Mouse (Mus musculus) hindbrain, postnatal 0 days (tissue): Measurements from ENCODE around the gene Glipr1. TPM values are rescaled to one million over a fixed set of nuclear protein-coding genes. Genes with fewer than 3 reads are reported as not detected.
"Not testable (repeated sequence)": the region's sequence is repeated elsewhere in the genome, so short reads cannot be mapped to it uniquely, and the experiment has no call there.

Experiments
- ATAC-seq: fragments of 200-750 bp; cut with Nextera tagmentation; 2 replicates; pipeline ENCODE4 v1.8.0; 2017; ENCODE audit warnings: mild to moderate bottlenecking, moderate TSS enrichment, moderate library complexity
- DNase-seq: peaks from one replicate; pipeline ENCODE4 v3.0.0-alpha.2; 2015; ENCODE audit warnings: low spot score
- H3K27ac ChIP-seq: fragments of 300-500 bp; sonication (generic); 2 replicates; pipeline ENCODE4 v1.5.1; 2014; ENCODE audit warnings: mild to moderate bottlenecking
- H3K27me3 ChIP-seq: fragments of 300-500 bp; sonication (generic); 2 replicates; pipeline ENCODE4 v1.6.1; 2014; ENCODE audit warnings: low read length, mixed read lengths; ENCODE audit not compliant: insufficient read depth
- H3K36me3 ChIP-seq: fragments of 300-500 bp; sonication (generic); 2 replicates; pipeline ENCODE4 v1.6.1; 2014; ENCODE audit warnings: low read length, mixed read lengths; ENCODE audit not compliant: insufficient read depth
- H3K4me1 ChIP-seq: fragments of 300-500 bp; sonication (generic); 2 replicates; pipeline ENCODE4 v1.6.1; 2014; ENCODE audit warnings: antibody characterized with exemption, low read length, mixed read lengths; ENCODE audit not compliant: insufficient read depth
- H3K4me2 ChIP-seq: fragments of 300-500 bp; sonication (generic); 2 replicates; pipeline ENCODE4 v1.6.1; 2014; ENCODE audit warnings: low read depth, mild to moderate bottlenecking, low read length, moderate library complexity, mixed read lengths
- H3K4me3 ChIP-seq: fragments of 300-500 bp; sonication (generic); 2 replicates; pipeline ENCODE4 v1.5.1; 2014; ENCODE audit warnings: low read length
- H3K9ac ChIP-seq: fragments of 300-500 bp; sonication (generic); replicated peaks from 2 replicates; pipeline ENCODE4 v1.6.1; 2014; ENCODE audit warnings: mild to moderate bottlenecking, low read length, moderate library complexity, mixed read lengths
- H3K9me3 ChIP-seq: fragments of 300-500 bp; sonication (generic); 2 replicates; pipeline ENCODE4 v1.6.1; 2016; ENCODE audit warnings: low read length, mixed read lengths
- CTCF ChIP-seq: IDR thresholded peaks from 2 replicates; pipeline ENCODE4 v1.5.1; 2016; ENCODE audit warnings: antibody characterized with exemption, control low read depth, low read depth
- WGBS: fragments of 180-500 bp; shearing (Covaris S2); extraction: QIAGEN DNeasy Blood & Tissue Kit; methylation state at CpG from one replicate; pipeline ENCODE4 v1.1.7; 2014; 5-methylcytosine and 5-hydroxymethylcytosine counted together
- polyA plus RNA-seq: library from polyadenylated mRNA; unstranded; fragments of >200 nt; fragmentation: Nextera tagmentation; extraction: Ambion mirVana; gene quantifications from 2 replicates; pipeline ENCODE4 v1.2.1, GENCODE M21; 2015
- total RNA-seq: library from RNA; depleted of rRNA; stranded (reverse); fragments of >200 nt; gene quantifications from 2 replicates; pipeline ENCODE4 v1.2.3, GENCODE M21; 2014; rRNA removed

Gene Glipr1
- total RNA-seq (0.36 TPM in 1 of 2 replicates, not detected in the other), polyA plus RNA-seq (0.75 and 1.00 TPM in 2 replicates)

- DNase-seq (no peak), ATAC-seq (no peak)
- no peak within 1 kb of the TSS for H3K4me3 ChIP-seq
- no peaks in the 10 kb centered on the region for H3K9me3 ChIP-seq
- no peaks in the 10 kb centered on the region for H3K27me3 ChIP-seq
- H3K4me1 ChIP-seq = no peaks in the 10 kb centered on the region
- no peak within 1 kb of the TSS for H3K4me2 ChIP-seq
- TF ChIP-seq CTCF = no peak
- no peaks in the 10 kb centered on the region for H3K36me3 ChIP-seq
- H3K27ac ChIP-seq = no peak within 1 kb of the TSS
- no peak within 1 kb of the TSS for H3K9ac ChIP-seq
- 79% methylated on average over 9 of the region's 9 CpGs for WGBS
Observed at GRCm38 (mm10) chr10:112002544-112003215, at the start of gene Glipr1. Gene Glipr1 (minus strand): TSS chr10:112002631.

GRCm38 (mm10) chr10:112051956-112052355, 49.5 kb upstream of the Glipr1 start:
- not testable (repeated sequence) for H3K4me1 ChIP-seq, H3K27me3 ChIP-seq, H3K27ac ChIP-seq, H3K9ac ChIP-seq, H3K36me3 ChIP-seq, H3K4me2 ChIP-seq, ATAC-seq, H3K9me3 ChIP-seq, H3K4me3 ChIP-seq
- 74% methylated on average over 2 of the region's 2 CpGs for WGBS
- DNase-seq = peak; percentile 12

GRCm38 (mm10) chr10:112051220-112051619, 48.8 kb upstream of the Glipr1 start:
- Histone ChIP-seq H3K9ac (no peak overlapping the region), H3K27me3 (no peaks in the 10 kb centered on the region), H3K4me3 (no peak overlapping the region), H3K9me3 (no peaks in the 10 kb centered on the region), H3K4me1 (no peaks in the 10 kb centered on the region), H3K36me3 (no peaks in the 10 kb centered on the region), H3K4me2 (no peak overlapping the region), H3K27ac (no peak overlapping the region)
- TF ChIP-seq CTCF = no peak
- no peak for ATAC-seq
- DNase-seq = no peak

- DNase-seq, H3K4me1 ChIP-seq, H3K27me3 ChIP-seq, H3K36me3 ChIP-seq, H3K4me3 ChIP-seq, H3K9ac ChIP-seq, H3K27ac ChIP-seq, H3K9me3 ChIP-seq: not testable (repeated sequence)
- peak overlapping the region; percentile 13; the same call in 1 of the 2 replicates for H3K4me2 ChIP-seq
- WGBS = 47% methylated on average over 14 of the region's 14 CpGs
- ATAC-seq = 0 out of 2 replicates have a peak, but pooled peaks have one; percentile 32
Observed at GRCm38 (mm10) chr10:112044283-112044682, 41.9 kb upstream of the Glipr1 start.

GRCm38 (mm10) chr10:112043523-112043922, 41.1 kb upstream of the Glipr1 start:
- not testable (repeated sequence) for H3K4me1 ChIP-seq, H3K36me3 ChIP-seq, ATAC-seq, H3K9me3 ChIP-seq, H3K4me3 ChIP-seq, DNase-seq, H3K27me3 ChIP-seq, H3K9ac ChIP-seq, H3K27ac ChIP-seq, H3K4me2 ChIP-seq
- WGBS = 84% methylated on average over 9 of the region's 9 CpGs

- not testable (repeated sequence) for DNase-seq, H3K4me2 ChIP-seq, H3K4me1 ChIP-seq, H3K27ac ChIP-seq, H3K9ac ChIP-seq, ATAC-seq, H3K36me3 ChIP-seq, H3K4me3 ChIP-seq, H3K9me3 ChIP-seq, H3K27me3 ChIP-seq
- 62% methylated on average over 3 of the region's 3 CpGs for WGBS
Observed at GRCm38 (mm10) chr10:112028689-112029088, 26.3 kb upstream of the Glipr1 start.

GRCm38 (mm10) chr10:112023585-112023984, 21.2 kb upstream of the Glipr1 start:
- DNase-seq (no peak), ATAC-seq (no peak)
- Histone ChIP-seq H3K9me3 (no peaks in the 10 kb centered on the region), H3K4me3 (no peak overlapping the region), H3K9ac (no peak overlapping the region), H3K4me2 (no peak overlapping the region), H3K36me3 (no peaks in the 10 kb centered on the region), H3K4me1 (no peaks in the 10 kb centered on the region), H3K27me3 (no peaks in the 10 kb centered on the region), H3K27ac (no peak overlapping the region)
- TF ChIP-seq CTCF = no peak
- WGBS = 74% methylated on average over 2 of the region's 2 CpGs

- not testable (repeated sequence) for H3K9ac ChIP-seq, H3K36me3 ChIP-seq, H3K4me2 ChIP-seq, H3K27me3 ChIP-seq, H3K4me3 ChIP-seq, H3K4me1 ChIP-seq, H3K9me3 ChIP-seq, ATAC-seq, DNase-seq, H3K27ac ChIP-seq
- WGBS = 83% methylated on average over 1 of the region's 1 CpGs
Observed at GRCm38 (mm10) chr10:112009511-112009910, 7.1 kb upstream of the Glipr1 start.
